Mouse (Mus musculus) ovary, adult 18-20 months (tissue): Measurements from ENCODE around the gene Hdc.

Experiments
- DNase-seq: peaks from one replicate; pipeline ENCODE4 v3.0.0; 2022; ENCODE audit warnings: low spot score, mixed read lengths

Gene Hdc

DNA sequence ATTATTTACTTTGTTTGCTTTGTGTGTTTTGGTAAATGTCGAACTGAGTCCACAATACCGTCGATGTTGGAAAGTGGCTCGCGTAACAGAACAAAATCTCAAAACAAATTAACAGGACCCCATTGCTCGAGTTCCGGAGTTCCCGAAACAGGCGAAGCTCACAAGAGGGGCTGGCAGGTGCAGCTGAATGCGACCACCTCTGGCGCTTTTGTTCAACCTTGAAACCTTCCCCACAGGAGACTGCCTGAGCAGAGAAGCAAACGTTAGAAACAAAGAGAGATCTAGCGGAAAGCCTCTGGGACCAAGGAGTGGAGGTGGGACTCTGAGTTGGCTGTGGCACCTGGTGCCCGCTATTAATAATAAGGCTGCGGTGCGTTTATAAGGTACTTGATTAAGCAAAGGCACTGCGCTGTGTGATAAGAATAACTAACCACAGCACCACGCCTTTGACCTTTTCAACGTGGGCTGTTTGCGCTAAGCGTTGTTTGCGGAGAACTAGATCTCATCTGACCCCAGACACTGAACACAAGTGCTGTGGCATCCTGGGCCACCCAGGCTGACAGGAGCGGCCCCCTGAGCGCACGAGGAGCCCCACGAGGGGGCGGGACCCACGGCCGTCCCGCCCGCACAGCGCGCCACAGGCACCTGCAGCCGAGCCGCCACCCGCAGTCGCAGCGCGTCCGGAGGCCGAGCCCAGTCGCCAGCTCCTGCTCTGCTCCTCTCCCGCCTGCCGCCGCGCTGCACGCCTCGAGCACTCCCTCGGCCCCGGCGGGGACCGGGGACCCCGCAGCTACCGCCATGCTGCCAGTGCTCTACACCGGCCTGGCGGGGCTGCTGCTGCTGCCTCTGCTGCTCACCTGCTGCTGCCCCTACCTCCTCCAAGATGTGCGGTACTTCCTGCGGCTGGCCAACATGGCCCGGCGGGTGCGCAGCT lies 66.5 kb downstream of the Hdc start, which contains the start of gene Slc27a2:
Slc27a2 (plus strand) TSS at position 51 of the 934 bp plus-strand sequence.
- DNase-seq: peak; percentile 6

DNA sequence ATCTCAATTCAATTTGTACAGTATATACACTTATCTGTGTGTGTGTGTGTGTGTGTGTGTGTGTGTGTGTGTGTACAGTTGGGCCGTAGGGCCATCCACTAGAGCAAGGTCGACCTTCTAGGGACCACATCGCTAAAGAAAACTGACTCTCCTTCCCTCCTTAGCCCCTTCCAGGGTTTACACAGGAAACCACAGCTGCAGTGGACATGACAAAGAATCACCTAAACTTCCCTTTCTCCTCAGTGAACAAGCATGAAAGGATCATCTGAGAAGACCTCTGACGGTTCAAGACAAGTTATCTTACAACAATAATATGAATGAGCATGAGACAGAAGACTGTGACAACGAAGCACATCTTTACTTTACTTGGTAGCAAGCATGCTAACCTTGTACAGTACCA lies 67.2 kb downstream of the Hdc start:
- DNase-seq: no peak

- DNase-seq: no peak
Observed at GRCm38 (mm10) chr2:126551244-126551890, 67.7 kb downstream of the Hdc start.

- no peak for DNase-seq
Observed at GRCm38 (mm10) chr2:126549681-126550080, 69.4 kb downstream of the Hdc start.

DNA sequence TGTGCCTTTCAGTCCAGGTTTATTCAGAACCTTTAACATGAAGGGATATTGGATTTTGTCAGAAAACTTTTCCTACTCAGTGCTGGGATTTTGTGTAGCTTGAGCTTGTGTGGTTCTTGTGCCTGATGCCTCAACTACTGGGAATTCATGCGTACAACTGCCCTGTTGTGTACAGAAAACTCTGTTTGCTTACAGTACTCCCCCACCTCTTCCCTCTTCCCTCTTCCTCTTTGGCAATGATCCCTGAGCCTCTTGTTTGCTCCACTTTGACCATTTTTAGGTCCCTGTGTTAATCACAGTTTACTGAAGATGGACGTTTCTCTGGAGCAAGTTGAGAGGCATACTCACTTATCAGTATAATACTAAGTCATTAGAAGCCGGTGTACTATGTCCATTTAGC lies 72.7 kb downstream of the Hdc start:
- DNase-seq: no peak

DNA sequence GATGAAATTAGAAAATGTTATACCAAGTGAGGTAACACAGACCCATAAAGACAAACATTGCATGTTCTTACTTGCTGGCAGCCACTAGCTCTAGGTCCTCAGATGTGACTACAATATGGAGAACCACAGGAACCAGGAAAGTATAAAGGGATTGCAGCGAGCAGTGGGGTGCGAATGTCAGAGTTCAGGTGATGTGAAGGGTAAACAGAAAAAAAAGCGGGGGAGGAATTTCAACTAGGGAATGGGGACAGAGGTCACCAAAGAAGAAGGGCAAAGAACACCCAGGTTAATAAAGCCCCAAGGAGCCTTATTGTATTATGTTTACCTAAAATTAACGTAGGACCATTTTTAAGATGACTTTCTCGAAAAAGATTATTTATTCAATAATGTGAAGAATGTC lies 73.8 kb downstream of the Hdc start:
- DNase-seq: no peak
